Mouse (Mus musculus) heart, embryonic 13.5 days (tissue): Measurements from ENCODE around the gene Mfsd13b. TPM values are rescaled to one million over a fixed set of nuclear protein-coding genes. Genes with fewer than 3 reads are reported as not detected.
"Not testable (repeated sequence)": the region's sequence is repeated elsewhere in the genome, so short reads cannot be mapped to it uniquely, and the experiment has no call there.

Experiments
- ATAC-seq: fragments of 200-750 bp; cut with Nextera tagmentation; 2 replicates; pipeline ENCODE4 v1.8.0; 2017; ENCODE audit warnings: moderate TSS enrichment; ENCODE audit not compliant: insufficient number of reproducible peaks, low FRiP score, low TSS enrichment; ENCODE audit errors: extremely low read depth
- H3K27ac ChIP-seq: fragments of 300-500 bp; sonication (generic); replicated peaks from 2 replicates; pipeline ENCODE4 v1.5.1; 2015; ENCODE audit warnings: moderate library complexity, mild to moderate bottlenecking, inconsistent platforms
- H3K27me3 ChIP-seq: fragments of 300-500 bp; sonication (generic); replicated peaks from 2 replicates; pipeline ENCODE4 v1.6.1; 2015; ENCODE audit warnings: mild to moderate bottlenecking, inconsistent platforms
- H3K36me3 ChIP-seq: fragments of 300-500 bp; sonication (generic); 2 replicates; pipeline ENCODE4 v1.6.1; 2015; ENCODE audit warnings: mild to moderate bottlenecking, inconsistent platforms
- H3K4me1 ChIP-seq: fragments of 300-500 bp; sonication (generic); 2 replicates; pipeline ENCODE4 v1.6.1; 2015; ENCODE audit warnings: inconsistent platforms
- H3K4me2 ChIP-seq: fragments of 300-500 bp; sonication (generic); 2 replicates; pipeline ENCODE4 v1.6.1; 2015; ENCODE audit warnings: inconsistent platforms, mild to moderate bottlenecking, moderate library complexity
- H3K4me3 ChIP-seq: fragments of 300-500 bp; sonication (generic); 2 replicates; pipeline ENCODE4 v1.5.1; 2015; ENCODE audit warnings: moderate library complexity, mild to moderate bottlenecking, inconsistent platforms
- H3K9ac ChIP-seq: fragments of 300-500 bp; sonication (generic); 2 replicates; pipeline ENCODE4 v1.6.1; 2015; ENCODE audit warnings: inconsistent platforms, mild to moderate bottlenecking, moderate library complexity
- H3K9me3 ChIP-seq: fragments of 300-500 bp; sonication (generic); 2 replicates; pipeline ENCODE4 v1.6.1; 2016; ENCODE audit warnings: inconsistent platforms
- WGBS: fragments of 180-500 bp; shearing (Covaris S2); methylation state at CpG from one replicate; pipeline ENCODE4 v1.1.7; 2015; ENCODE audit warnings: mixed read lengths; 5-methylcytosine and 5-hydroxymethylcytosine counted together
- polyA plus RNA-seq: library from polyadenylated mRNA; unstranded; fragments of >200 nt; fragmentation: Nextera tagmentation; extraction: Ambion mirVana; gene quantifications from 2 replicates; pipeline ENCODE4 v1.2.1, GENCODE M21; 2015

The Mfsd13b gene
- polyA plus RNA-seq, 1 experiment from 2014 or later: 0.12 TPM

DNA sequence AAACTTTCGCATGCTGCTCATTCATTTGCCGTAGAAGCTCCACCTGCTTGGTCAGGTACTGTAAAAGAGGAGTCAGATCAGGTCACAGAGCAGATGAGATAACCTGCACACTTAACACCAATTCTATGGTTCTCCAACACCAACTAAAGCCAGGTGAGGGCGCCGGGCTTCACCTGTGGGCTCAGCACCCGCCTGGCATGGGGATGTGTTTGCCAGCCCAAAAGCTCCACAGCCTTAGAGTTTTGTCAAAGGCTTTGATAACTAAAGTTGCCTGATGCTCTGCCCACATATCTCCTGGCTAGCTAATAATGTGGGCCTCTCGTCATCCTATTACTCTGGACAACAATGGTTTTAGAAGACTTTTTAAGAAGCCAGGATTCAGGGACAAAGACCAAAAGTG, 21.7 kb upstream of the Mfsd13b start:
- Histone ChIP-seq H3K9me3 (no peaks in the 10 kb centered on the region), H3K4me1 (0 out of 2 replicates have a peak, but pooled peaks cover 3% of the 10 kb centered on the region), H3K4me3 (no peak overlapping the region), H3K9ac (no peak overlapping the region), H3K27ac (no peak overlapping the region), H3K4me2 (no peak overlapping the region), H3K36me3 (peaks cover 54% of the 10 kb centered on the region), H3K27me3 (no peaks in the 10 kb centered on the region)
- no peak for ATAC-seq
- 84% methylated on average over 6 of the region's 6 CpGs for WGBS

DNA sequence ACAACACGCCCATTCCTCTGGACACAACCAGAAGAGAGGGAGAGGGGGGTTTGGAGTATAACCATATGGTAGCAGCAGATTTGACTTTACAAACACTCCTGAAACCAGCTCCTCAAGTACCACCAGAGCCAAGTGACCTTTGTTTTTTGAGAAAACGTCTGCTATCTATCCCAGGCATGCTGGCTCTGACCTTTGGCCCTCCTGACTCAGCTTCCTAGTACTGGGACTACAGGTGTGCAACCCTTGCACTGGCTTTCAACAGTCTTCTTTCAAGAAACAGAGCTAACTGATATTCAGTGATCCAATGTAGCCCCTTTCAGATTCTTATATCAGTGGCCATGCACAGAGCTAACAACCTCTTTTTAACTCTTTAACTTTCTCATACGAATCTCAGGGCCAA, 20.4 kb upstream of the Mfsd13b start:
- Histone ChIP-seq H3K9me3 (no peaks in the 10 kb centered on the region), H3K9ac (no peak overlapping the region), H3K36me3 (peaks cover 41% of the 10 kb centered on the region), H3K4me3 (no peak overlapping the region), H3K4me2 (no peak overlapping the region), H3K27me3 (no peaks in the 10 kb centered on the region), H3K4me1 (0 out of 2 replicates have a peak, but pooled peaks cover 3% of the 10 kb centered on the region), H3K27ac (no peak overlapping the region)
- 63% methylated on average over 3 of the region's 3 CpGs for WGBS
- no peak for ATAC-seq

DNA sequence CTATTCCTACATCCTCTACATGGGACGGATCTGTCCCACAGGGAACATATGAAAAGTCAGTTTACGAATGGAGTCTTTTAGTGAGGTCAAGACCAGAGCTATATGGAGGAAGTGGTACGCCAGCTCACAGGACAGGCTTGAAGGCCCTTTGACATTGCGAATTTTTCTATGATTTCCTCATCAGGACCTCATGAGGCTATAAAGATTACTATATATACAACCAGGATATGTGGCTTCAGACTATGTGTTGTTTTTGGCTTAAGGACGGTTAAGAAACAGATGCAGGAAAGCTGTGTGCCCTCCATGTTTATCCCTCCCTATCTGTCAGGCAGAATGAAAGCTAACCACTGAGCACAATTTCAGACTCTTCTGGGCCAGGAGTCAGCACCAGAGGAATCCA, 19.2 kb upstream of the Mfsd13b start:
- Histone ChIP-seq H3K9me3 (no peaks in the 10 kb centered on the region), H3K27ac (no peak overlapping the region), H3K36me3 (peaks cover 40% of the 10 kb centered on the region), H3K4me3 (no peak overlapping the region), H3K4me1 (0 out of 2 replicates have a peak, but pooled peaks cover 3% of the 10 kb centered on the region), H3K4me2 (no peak overlapping the region), H3K27me3 (no peaks in the 10 kb centered on the region), H3K9ac (no peak overlapping the region)
- WGBS: 79% methylated on average over 5 of the region's 5 CpGs
- ATAC-seq: no peak

DNA sequence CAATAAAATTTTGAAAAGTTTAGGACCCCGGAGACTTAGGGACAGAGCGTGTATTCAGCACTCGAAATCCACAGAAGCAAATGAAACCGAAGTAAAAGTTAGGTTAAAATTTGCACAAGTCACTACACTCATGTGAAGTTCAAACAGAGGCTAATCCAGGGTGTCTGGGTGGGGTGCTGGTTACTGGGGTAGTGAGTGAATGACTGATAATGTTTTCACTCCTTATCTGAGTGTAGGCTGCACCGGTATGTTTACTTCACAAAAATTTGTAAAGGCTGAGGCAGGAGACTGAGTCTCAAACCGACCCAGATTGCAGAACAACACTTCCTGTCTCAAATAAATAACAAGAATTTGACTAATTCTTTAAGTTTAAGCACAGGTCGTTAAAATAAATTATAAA, 13.1 kb upstream of the Mfsd13b start:
- peaks cover 27% of the 10 kb centered on the region for H3K36me3 ChIP-seq
- no peaks in the 10 kb centered on the region for H3K27me3 ChIP-seq
- 61% methylated on average over 7 of the region's 7 CpGs for WGBS
- H3K4me2 ChIP-seq: peak overlapping the region; percentile 33
- no peak overlapping the region for H3K9ac ChIP-seq
- H3K4me3 ChIP-seq: no peak overlapping the region; the same call in 1 of the 2 replicates
- no peaks in the 10 kb centered on the region for H3K9me3 ChIP-seq
- H3K4me1 ChIP-seq: peaks cover 32% of the 10 kb centered on the region
- ATAC-seq: no peak
- no peak overlapping the region for H3K27ac ChIP-seq

DNA sequence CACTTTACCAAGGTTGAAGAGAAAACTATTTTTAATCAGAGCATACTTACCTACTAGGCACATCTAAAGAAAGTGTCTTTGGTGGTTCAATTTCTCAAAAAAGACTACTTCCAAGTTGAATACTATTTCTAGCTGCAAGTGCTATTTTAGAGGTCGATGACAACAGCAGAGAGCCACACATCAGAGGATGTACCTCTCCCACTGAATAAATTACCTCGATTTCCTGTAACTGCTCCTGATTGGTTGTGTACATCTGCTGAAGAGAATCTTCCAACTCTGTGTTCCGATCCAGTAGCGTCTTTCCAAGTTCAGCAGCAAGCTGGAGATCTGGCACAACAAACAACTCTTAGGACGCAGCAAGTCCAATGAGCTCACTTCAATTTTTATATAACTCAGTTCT, 12.2 kb upstream of the Mfsd13b start:
- no peak overlapping the region for H3K4me3 ChIP-seq
- H3K9me3 ChIP-seq: no peaks in the 10 kb centered on the region
- 0 out of 2 replicates have a peak overlapping the region, but pooled peaks have one; percentile 24 for H3K9ac ChIP-seq
- no peaks in the 10 kb centered on the region for H3K27me3 ChIP-seq
- H3K36me3 ChIP-seq: peaks cover 27% of the 10 kb centered on the region
- WGBS: 66% methylated on average over 5 of the region's 5 CpGs
- no peak for ATAC-seq
- H3K27ac ChIP-seq: no peak overlapping the region
- H3K4me1 ChIP-seq: peaks cover 41% of the 10 kb centered on the region
- H3K4me2 ChIP-seq: 0 out of 2 replicates have a peak overlapping the region, but pooled peaks have one; percentile 9

DNA sequence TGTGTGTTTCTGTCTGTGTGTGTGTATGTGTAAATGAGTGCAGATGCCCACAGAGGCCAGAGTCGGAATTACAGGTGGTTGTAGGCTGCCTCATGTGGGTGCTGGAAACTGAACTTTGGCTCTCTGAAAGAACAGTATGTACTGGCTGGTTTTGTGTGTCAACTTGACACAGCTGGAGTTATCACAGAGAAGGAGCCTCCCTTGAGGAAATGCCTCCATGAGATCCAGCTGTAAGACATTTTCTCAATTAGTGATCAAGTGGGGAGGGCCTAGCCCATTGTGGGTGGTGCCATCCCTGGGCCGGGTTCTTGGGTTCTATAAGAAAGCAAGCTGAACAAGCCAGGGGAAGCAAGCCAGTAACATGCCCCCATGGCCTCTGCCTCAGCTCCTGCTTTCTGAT, 9.8 kb upstream of the Mfsd13b start:
- not testable (repeated sequence) for H3K9me3 ChIP-seq, H3K27me3 ChIP-seq, H3K27ac ChIP-seq, H3K4me3 ChIP-seq, ATAC-seq, H3K4me2 ChIP-seq, H3K9ac ChIP-seq
- Histone ChIP-seq H3K4me1 (peaks cover 60% of the 10 kb centered on the region), H3K36me3 (peaks cover 23% of the 10 kb centered on the region)
- 80% methylated on average over 2 of the region's 2 CpGs for WGBS

DNA sequence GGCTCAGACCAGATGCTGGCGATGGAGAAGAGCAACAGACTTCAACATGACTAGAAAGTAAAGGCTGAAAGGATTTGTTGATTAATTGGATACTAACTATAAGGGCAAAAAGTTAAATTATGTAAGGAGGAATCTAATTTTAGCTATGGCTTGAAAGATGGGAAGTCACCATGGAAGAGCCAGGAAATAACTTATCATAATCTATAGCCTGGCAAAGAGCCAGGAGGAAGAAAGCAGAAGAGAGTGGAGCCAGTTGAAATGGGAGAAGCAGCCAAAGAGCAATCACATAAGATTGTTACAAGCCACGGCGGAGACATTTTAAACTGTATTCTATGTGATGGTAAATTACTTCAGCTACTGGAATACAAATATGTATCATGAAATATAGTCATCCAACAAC, 8.3 kb upstream of the Mfsd13b start:
- Histone ChIP-seq H3K27me3 (no peaks in the 10 kb centered on the region), H3K4me1 (peaks cover 68% of the 10 kb centered on the region), H3K27ac (peak overlapping the region; percentile 28; the same call in 1 of the 2 replicates), H3K4me3 (no peak overlapping the region), H3K36me3 (peaks cover 7% of the 10 kb centered on the region), H3K4me2 (peak overlapping the region; percentile 36), H3K9ac (no peak overlapping the region), H3K9me3 (no peaks in the 10 kb centered on the region)
- ATAC-seq: no peak
- WGBS: 59% methylated on average over 3 of the region's 3 CpGs

DNA sequence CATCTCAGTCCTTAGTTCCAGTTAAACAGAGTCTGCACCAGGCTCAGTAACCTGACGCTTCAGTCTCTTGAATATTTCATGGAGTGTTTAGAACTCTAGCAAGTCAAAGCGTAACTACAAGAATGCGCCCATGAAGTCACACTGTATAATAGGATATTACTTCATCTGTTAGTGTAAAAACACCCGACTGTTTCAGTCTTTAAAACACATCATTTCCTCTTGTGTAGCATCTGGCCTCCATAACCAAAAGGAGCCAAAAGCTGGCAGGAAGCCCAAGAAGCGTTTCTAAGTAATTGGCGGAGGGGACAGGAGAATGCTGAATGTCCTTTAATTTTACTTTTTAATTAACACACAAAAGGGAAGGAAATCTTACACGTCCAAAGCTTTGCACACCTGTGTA, 5.2 kb upstream of the Mfsd13b start:
- Histone ChIP-seq H3K27ac (peak overlapping the region; percentile 66), H3K9ac (no peak overlapping the region), H3K36me3 (no peaks in the 10 kb centered on the region), H3K4me3 (peak overlapping the region; percentile 92; the same call in 1 of the 2 replicates), H3K4me1 (peaks cover 66% of the 10 kb centered on the region), H3K27me3 (no peaks in the 10 kb centered on the region), H3K4me2 (peak overlapping the region; percentile 76), H3K9me3 (no peaks in the 10 kb centered on the region)
- WGBS: 52% methylated on average over 7 of the region's 7 CpGs
- ATAC-seq: no peak

DNA sequence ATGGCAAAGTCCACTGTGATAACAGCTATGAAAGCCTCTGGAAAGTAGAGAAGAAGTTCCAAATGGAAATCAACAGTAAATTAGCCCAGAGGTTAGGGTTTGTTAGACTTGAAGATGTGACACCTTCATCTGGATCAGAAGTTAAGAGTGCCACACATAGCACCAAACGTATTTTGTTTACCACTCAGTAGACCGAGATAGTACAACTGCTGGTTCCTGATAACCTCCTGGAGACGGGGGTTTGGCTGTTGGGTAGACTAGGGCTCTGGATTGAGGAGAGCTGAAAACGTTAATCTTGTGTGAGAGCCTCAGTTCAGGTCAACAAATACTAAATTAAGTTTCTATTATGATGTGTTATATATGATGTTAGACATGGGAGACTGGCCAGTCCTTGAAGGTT, 2.3 kb upstream of the Mfsd13b start:
- H3K36me3 ChIP-seq: no peaks in the 10 kb centered on the region
- no peaks in the 10 kb centered on the region for H3K27me3 ChIP-seq
- peak overlapping the region; percentile 76 for H3K4me2 ChIP-seq
- WGBS: 47% methylated on average over 4 of the region's 4 CpGs
- H3K9ac ChIP-seq: peak overlapping the region; percentile 28; the same call in 1 of the 2 replicates
- peak overlapping the region; percentile 54; the same call in 1 of the 2 replicates for H3K27ac ChIP-seq
- H3K4me3 ChIP-seq: peak overlapping the region; percentile 92
- peaks cover 54% of the 10 kb centered on the region for H3K4me1 ChIP-seq
- no peak for ATAC-seq
- H3K9me3 ChIP-seq: no peaks in the 10 kb centered on the region

DNA sequence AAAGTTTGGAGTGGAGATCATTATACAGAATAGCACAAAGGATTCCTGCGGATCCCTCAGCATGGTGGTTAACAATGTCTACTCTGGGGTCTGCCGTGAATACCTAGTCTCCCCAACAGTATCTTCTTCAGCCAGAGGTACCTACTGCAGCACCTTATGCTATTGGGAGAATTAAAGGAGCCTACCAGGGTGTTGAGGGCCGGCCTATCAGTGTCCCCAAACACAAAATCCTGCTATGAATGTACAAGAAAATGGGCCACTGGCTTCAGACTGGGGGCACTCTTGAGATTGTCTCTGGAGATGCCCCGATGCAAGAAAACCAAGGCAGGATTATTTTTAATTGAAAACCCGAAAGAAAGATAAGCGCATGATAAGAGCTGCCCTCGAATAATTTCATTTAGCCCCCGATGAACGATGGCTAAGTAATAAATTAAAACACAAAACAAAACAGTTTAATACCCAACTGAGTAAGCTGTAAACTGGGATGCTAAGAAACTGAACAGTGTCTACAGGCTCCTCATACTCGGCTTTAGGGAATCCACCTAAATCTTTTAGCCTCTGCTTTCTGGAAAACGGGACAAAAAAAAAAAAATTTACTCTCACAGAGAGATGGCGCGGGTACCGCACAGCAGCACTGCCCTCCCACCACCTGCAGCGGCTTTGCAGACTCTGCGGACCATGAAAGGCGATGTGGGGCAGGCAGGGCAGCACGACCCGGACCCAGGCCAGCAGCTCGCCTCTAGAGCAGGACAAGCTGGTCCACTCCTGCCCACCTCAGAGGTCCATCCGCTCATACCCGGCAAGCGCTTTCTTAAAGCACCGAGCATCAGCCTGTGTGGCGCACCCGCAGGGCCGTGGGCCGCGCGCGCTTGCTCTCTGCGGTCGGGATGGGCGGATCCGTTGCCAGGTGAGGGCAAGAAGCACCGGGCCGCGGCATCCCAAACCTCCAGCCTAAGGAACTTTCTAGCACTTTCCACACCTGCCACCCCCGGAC, 1.1 kb upstream of the Mfsd13b start:
- ATAC-seq: peak; percentile 53
- H3K9me3 ChIP-seq: no peaks in the 10 kb centered on the region
- no peaks in the 10 kb centered on the region for H3K36me3 ChIP-seq
- H3K4me3 ChIP-seq: peak overlapping the region; percentile 92
- peak overlapping the region; percentile 95 for H3K9ac ChIP-seq
- H3K27me3 ChIP-seq: no peaks in the 10 kb centered on the region
- peaks cover 45% of the 10 kb centered on the region for H3K4me1 ChIP-seq
- H3K27ac ChIP-seq: peak overlapping the region; percentile 84
- 4% methylated on average over 39 of the region's 39 CpGs for WGBS
- H3K4me2 ChIP-seq: peak overlapping the region; percentile 76

DNA sequence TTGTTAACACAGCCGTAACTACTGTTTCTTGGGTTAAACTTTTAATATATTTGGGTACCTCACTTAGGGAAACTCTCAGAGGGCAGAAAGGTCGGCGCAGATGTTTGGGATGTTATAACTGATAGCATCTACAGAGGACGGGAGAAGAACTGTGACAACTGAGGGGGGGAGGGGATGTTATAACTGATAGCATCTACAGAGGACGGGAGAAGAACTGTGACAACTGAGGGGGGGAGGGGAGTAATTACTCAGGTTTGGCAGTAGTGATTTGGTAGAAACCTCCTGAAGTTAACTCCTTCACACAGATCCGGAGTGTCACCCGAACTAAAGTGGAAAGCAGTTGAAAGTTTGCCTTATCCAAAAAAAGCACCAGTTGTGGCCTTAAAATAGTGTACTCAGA, 659 bp downstream of the Mfsd13b start:
- H3K9me3 ChIP-seq: no peaks in the 10 kb centered on the region
- H3K27ac ChIP-seq: peak overlapping the region; percentile 79
- 5% methylated on average over 7 of the region's 7 CpGs for WGBS

More for the DNA sequence above, 659 bp downstream of the Mfsd13b start:
- H3K4me2 ChIP-seq: peak overlapping the region; percentile 76
- H3K27me3 ChIP-seq: no peaks in the 10 kb centered on the region
- peak overlapping the region; percentile 92 for H3K4me3 ChIP-seq
- no peaks in the 10 kb centered on the region for H3K36me3 ChIP-seq
- H3K9ac ChIP-seq: peak overlapping the region; percentile 85
- no peak for ATAC-seq
- peaks cover 30% of the 10 kb centered on the region for H3K4me1 ChIP-seq
